Mouse (Mus musculus): ENCODE results near the gene B4galt5. TPM values are rescaled to one million over a fixed set of nuclear protein-coding genes. Genes with fewer than 3 reads are reported as not detected.
A peak's percentile ranks its signal among the peaks of the same experiment; 100 is the strongest.

The B4galt5 gene
- polyA plus RNA-seq, 1 experiment from 2014 or later: 12.2 TPM

GRCm38 (mm10) chr2:167367777-167368281, 18.8 kb upstream of the B4galt5 start:
- no peak overlapping the region for H3K4me2 ChIP-seq (replicated peaks; ENCODE audit: low read depth, low read length)
- 53% methylated on average over 20 of the region's 20 CpGs for WGBS
- ATAC-seq (ENCODE audit: low FRiP score, low TSS enrichment): no peak

DNA sequence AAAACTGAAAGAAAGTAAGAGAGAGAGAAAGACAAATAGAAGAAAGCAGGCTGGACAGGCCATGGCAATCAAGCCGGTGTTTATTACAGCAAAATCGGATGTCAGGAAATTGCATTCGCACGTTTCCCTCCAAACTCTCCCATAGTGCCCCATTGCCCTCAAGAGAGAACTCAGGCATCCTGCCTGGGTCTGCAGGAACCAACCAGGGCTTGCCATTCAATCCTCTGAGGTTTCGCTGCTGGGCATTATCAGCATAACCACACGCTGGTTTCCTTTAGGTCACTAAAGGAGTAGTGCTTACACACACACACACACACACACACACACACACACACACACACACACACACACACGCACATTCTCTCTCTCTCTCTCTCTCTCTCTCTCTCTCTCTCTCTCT, 18.3 kb upstream of the B4galt5 start:
- no peak for ATAC-seq (ENCODE audit: low FRiP score, low TSS enrichment)
- no peaks in the 10 kb centered on the region for H3K27me3 ChIP-seq (ENCODE audit: control insufficient read depth, insufficient read depth, low read length)
- WGBS: 54% methylated on average over 7 of the region's 7 CpGs
- H3K4me1 ChIP-seq (ENCODE audit: control insufficient read depth, insufficient read depth, low read length): no peaks in the 10 kb centered on the region
- no peak overlapping the region for H3K9ac ChIP-seq (ENCODE audit: low read depth, low read length)
- H3K36me3 ChIP-seq (ENCODE audit: control insufficient read depth, insufficient read depth, low read length): no peaks in the 10 kb centered on the region
- 0 out of 2 replicates have a peak, but pooled peaks cover 3% of the 10 kb centered on the region for H3K9me3 ChIP-seq (ENCODE audit: control insufficient read depth, low read length)
- H3K4me2 ChIP-seq (replicated peaks; ENCODE audit: low read depth, low read length): no peak overlapping the region
- H3K27ac ChIP-seq (ENCODE audit: low read depth, low read length): no peak overlapping the region
- H3K4me3 ChIP-seq (ENCODE audit: low read length): no peak overlapping the region

More at GRCm38 (mm10) chr2:167367777-167368281, 18.8 kb upstream of the B4galt5 start:
- Histone ChIP-seq H3K9me3 (ENCODE audit: control insufficient read depth, low read length) (0 out of 2 replicates have a peak, but pooled peaks cover 3% of the 10 kb centered on the region), H3K4me3 (ENCODE audit: low read length) (no peak overlapping the region), H3K27me3 (ENCODE audit: control insufficient read depth, insufficient read depth, low read length) (no peaks in the 10 kb centered on the region), H3K36me3 (ENCODE audit: control insufficient read depth, insufficient read depth, low read length) (no peaks in the 10 kb centered on the region), H3K9ac (ENCODE audit: low read depth, low read length) (no peak overlapping the region), H3K27ac (ENCODE audit: low read depth, low read length) (no peak overlapping the region), H3K4me1 (ENCODE audit: control insufficient read depth, insufficient read depth, low read length) (no peaks in the 10 kb centered on the region)

GRCm38 (mm10) chr2:167365063-167365462, 16.1 kb upstream of the B4galt5 start:
- no peaks in the 10 kb centered on the region for H3K27me3 ChIP-seq (ENCODE audit: control insufficient read depth, insufficient read depth, low read length)
- no peak overlapping the region for H3K4me3 ChIP-seq (ENCODE audit: low read length)
- WGBS: 100% methylated on average over 2 of the region's 2 CpGs
- no peak for ATAC-seq (ENCODE audit: low FRiP score, low TSS enrichment)
- no peak overlapping the region for H3K9ac ChIP-seq (ENCODE audit: low read depth, low read length)
- no peaks in the 10 kb centered on the region for H3K4me1 ChIP-seq (ENCODE audit: control insufficient read depth, insufficient read depth, low read length)
- H3K4me2 ChIP-seq (replicated peaks; ENCODE audit: low read depth, low read length): no peak overlapping the region
- 0 out of 2 replicates have a peak, but pooled peaks cover 3% of the 10 kb centered on the region for H3K9me3 ChIP-seq (ENCODE audit: control insufficient read depth, low read length)
- H3K36me3 ChIP-seq (ENCODE audit: control insufficient read depth, insufficient read depth, low read length): no peaks in the 10 kb centered on the region
- no peak overlapping the region for H3K27ac ChIP-seq (ENCODE audit: low read depth, low read length)

- Histone ChIP-seq H3K27ac (ENCODE audit: low read depth, low read length) (no peak overlapping the region), H3K4me1 (ENCODE audit: control insufficient read depth, insufficient read depth, low read length) (no peaks in the 10 kb centered on the region), H3K9ac (ENCODE audit: low read depth, low read length) (no peak overlapping the region), H3K4me2 (replicated peaks; ENCODE audit: low read depth, low read length) (no peak overlapping the region), H3K4me3 (ENCODE audit: low read length) (no peak overlapping the region), H3K27me3 (ENCODE audit: control insufficient read depth, insufficient read depth, low read length) (no peaks in the 10 kb centered on the region), H3K9me3 (ENCODE audit: control insufficient read depth, low read length) (0 out of 2 replicates have a peak, but pooled peaks cover 3% of the 10 kb centered on the region), H3K36me3 (ENCODE audit: control insufficient read depth, insufficient read depth, low read length) (no peaks in the 10 kb centered on the region)
- ATAC-seq (ENCODE audit: low FRiP score, low TSS enrichment): no peak
- 77% methylated on average over 9 of the region's 9 CpGs for WGBS
Measured at GRCm38 (mm10) chr2:167363272-167364045, 14.5 kb upstream of the B4galt5 start.

DNA sequence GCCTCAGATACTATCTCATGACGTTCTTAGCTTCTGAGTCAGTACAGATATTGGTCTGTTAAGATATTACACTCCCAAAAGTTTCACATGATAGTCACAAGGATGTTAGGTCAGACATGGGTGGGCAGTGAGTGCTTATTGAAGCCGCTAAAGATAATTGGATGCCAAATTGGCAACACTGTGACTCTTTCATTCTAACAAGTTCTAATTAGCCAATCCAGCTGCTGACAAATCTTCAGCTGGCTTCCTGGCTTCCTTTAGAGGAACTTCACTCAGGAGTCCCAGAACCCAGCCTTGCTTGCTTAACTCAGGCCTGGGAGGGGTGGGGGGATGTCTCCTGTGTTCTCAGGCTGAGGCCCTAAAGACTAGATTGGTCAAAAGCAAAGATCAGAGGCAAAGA, 9.5 kb upstream of the B4galt5 start:
- H3K4me1 ChIP-seq (ENCODE audit: control insufficient read depth, insufficient read depth, low read length): no peaks in the 10 kb centered on the region
- no peaks in the 10 kb centered on the region for H3K9me3 ChIP-seq (ENCODE audit: control insufficient read depth, low read length)
- no peak for ATAC-seq (ENCODE audit: low FRiP score, low TSS enrichment)
- no peak overlapping the region for H3K27ac ChIP-seq (ENCODE audit: low read depth, low read length)
- H3K4me2 ChIP-seq (replicated peaks; ENCODE audit: low read depth, low read length): no peak overlapping the region
- H3K27me3 ChIP-seq (ENCODE audit: control insufficient read depth, insufficient read depth, low read length): no peaks in the 10 kb centered on the region
- 63% methylated on average over 2 of the region's 2 CpGs for WGBS
- no peak overlapping the region for H3K9ac ChIP-seq (ENCODE audit: low read depth, low read length)
- H3K4me3 ChIP-seq (ENCODE audit: low read length): no peak overlapping the region
- no peaks in the 10 kb centered on the region for H3K36me3 ChIP-seq (ENCODE audit: control insufficient read depth, insufficient read depth, low read length)

GRCm38 (mm10) chr2:167356885-167357284, 7.9 kb upstream of the B4galt5 start:
- Histone ChIP-seq H3K9me3 (ENCODE audit: control insufficient read depth, low read length) (no peaks in the 10 kb centered on the region), H3K9ac (ENCODE audit: low read depth, low read length) (no peak overlapping the region), H3K4me2 (replicated peaks; ENCODE audit: low read depth, low read length) (no peak overlapping the region), H3K27ac (ENCODE audit: low read depth, low read length) (no peak overlapping the region), H3K4me1 (ENCODE audit: control insufficient read depth, insufficient read depth, low read length) (peaks cover 6% of the 10 kb centered on the region), H3K36me3 (ENCODE audit: control insufficient read depth, insufficient read depth, low read length) (no peaks in the 10 kb centered on the region), H3K4me3 (ENCODE audit: low read length) (no peak overlapping the region), H3K27me3 (ENCODE audit: control insufficient read depth, insufficient read depth, low read length) (no peaks in the 10 kb centered on the region)
- ATAC-seq (ENCODE audit: low FRiP score, low TSS enrichment): no peak

- Histone ChIP-seq H3K9ac (ENCODE audit: low read depth, low read length) (no peak overlapping the region), H3K4me1 (ENCODE audit: control insufficient read depth, insufficient read depth, low read length) (peaks cover 23% of the 10 kb centered on the region), H3K27me3 (ENCODE audit: control insufficient read depth, insufficient read depth, low read length) (no peaks in the 10 kb centered on the region), H3K4me2 (replicated peaks; ENCODE audit: low read depth, low read length) (no peak overlapping the region), H3K27ac (ENCODE audit: low read depth, low read length) (peak overlapping the region; percentile 18; the same call in 1 of the 2 replicates), H3K36me3 (ENCODE audit: control insufficient read depth, insufficient read depth, low read length) (no peaks in the 10 kb centered on the region), H3K9me3 (ENCODE audit: control insufficient read depth, low read length) (no peaks in the 10 kb centered on the region), H3K4me3 (ENCODE audit: low read length) (no peak overlapping the region)
- ATAC-seq (ENCODE audit: low FRiP score, low TSS enrichment): no peak
- 80% methylated on average over 9 of the region's 9 CpGs for WGBS
Measured at GRCm38 (mm10) chr2:167354611-167355165, 5.7 kb upstream of the B4galt5 start.

GRCm38 (mm10) chr2:167354046-167354445, 5.1 kb upstream of the B4galt5 start:
- H3K27me3 ChIP-seq (ENCODE audit: control insufficient read depth, insufficient read depth, low read length): no peaks in the 10 kb centered on the region
- 65% methylated on average over 8 of the region's 8 CpGs for WGBS
- no peak overlapping the region for H3K9ac ChIP-seq (ENCODE audit: low read depth, low read length)

DNA sequence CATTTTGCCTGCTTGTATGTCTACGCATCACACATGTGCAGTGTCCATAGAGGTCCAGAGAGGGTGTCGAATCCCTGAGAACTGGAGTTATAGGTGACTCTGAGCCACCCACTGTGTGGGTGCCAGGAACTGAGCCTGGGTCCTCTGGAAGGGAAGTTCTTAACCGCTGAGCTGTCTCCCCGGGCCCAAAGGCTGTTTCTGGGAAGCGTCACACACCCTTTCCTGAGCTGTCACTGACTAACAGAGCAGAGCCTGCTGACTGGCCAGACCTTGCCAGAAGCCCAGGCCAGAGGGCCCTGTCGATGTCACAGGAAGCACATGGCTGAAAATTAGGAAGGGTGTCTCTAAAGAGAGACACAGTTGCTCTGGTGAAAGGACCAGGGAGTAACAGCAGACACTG, 3.5 kb upstream of the B4galt5 start:
- 67% methylated on average over 6 of the region's 6 CpGs for WGBS
- no peak overlapping the region for H3K27ac ChIP-seq (ENCODE audit: low read depth, low read length)
- peaks cover 27% of the 10 kb centered on the region for H3K4me1 ChIP-seq (ENCODE audit: control insufficient read depth, insufficient read depth, low read length)

More at GRCm38 (mm10) chr2:167354046-167354445, 5.1 kb upstream of the B4galt5 start:
- H3K4me2 ChIP-seq (replicated peaks; ENCODE audit: low read depth, low read length): no peak overlapping the region
- H3K27ac ChIP-seq (ENCODE audit: low read depth, low read length): no peak overlapping the region
- H3K4me3 ChIP-seq (ENCODE audit: low read length): no peak overlapping the region
- H3K36me3 ChIP-seq (ENCODE audit: control insufficient read depth, insufficient read depth, low read length): no peaks in the 10 kb centered on the region
- no peaks in the 10 kb centered on the region for H3K9me3 ChIP-seq (ENCODE audit: control insufficient read depth, low read length)
- ATAC-seq (ENCODE audit: low FRiP score, low TSS enrichment): no peak
- H3K4me1 ChIP-seq (ENCODE audit: control insufficient read depth, insufficient read depth, low read length): peaks cover 23% of the 10 kb centered on the region

More for the DNA sequence above, 3.5 kb upstream of the B4galt5 start:
- no peak for ATAC-seq (ENCODE audit: low FRiP score, low TSS enrichment)
- Histone ChIP-seq H3K9ac (ENCODE audit: low read depth, low read length) (no peak overlapping the region), H3K9me3 (ENCODE audit: control insufficient read depth, low read length) (no peaks in the 10 kb centered on the region), H3K27me3 (ENCODE audit: control insufficient read depth, insufficient read depth, low read length) (no peaks in the 10 kb centered on the region), H3K4me3 (ENCODE audit: low read length) (no peak overlapping the region), H3K4me2 (replicated peaks; ENCODE audit: low read depth, low read length) (no peak overlapping the region), H3K36me3 (ENCODE audit: control insufficient read depth, insufficient read depth, low read length) (no peaks in the 10 kb centered on the region)
